Mouse (Mus musculus) frontal cortex, adult 2 months (tissue): ENCODE measurements around the gene Asic3. TPM values are rescaled to one million over a fixed set of nuclear protein-coding genes. Genes with fewer than 3 reads are reported as not detected.

Experiments used
- DNase-seq, 2 experiments: peaks; one replicate each; pipeline ENCODE4 v3.0.0; 2022; ENCODE audit warnings: low spot score in 1 of 2; ENCODE audit errors: extremely low spot score in 1 of 2
- polyA plus RNA-seq: library from polyadenylated mRNA; depleted of rRNA; stranded (reverse); fragments of >200 nt; gene quantifications from 2 replicates; pipeline ENCODE4 v1.2.3, GENCODE M21; 2012

Gene Asic3
- polyA plus RNA-seq, 1 experiment = 0.86 TPM

- DNase-seq = peak in 1 of 2 experiments; percentile 86
These were observed 3.1 kb downstream of the Asic3 start for GRCm38 (mm10) chr5:24416222-24416736.

- DNase-seq = no peak
These were observed 4.4 kb downstream of the Asic3 start for GRCm38 (mm10) chr5:24417587-24417986.

GRCm38 (mm10) chr5:24420381-24420780 lies 7.2 kb downstream of the Asic3 start:
- DNase-seq = no peak

GRCm38 (mm10) chr5:24423129-24424003 lies 10.2 kb downstream of the Asic3 start, which contains the start of the genes Cdk5 and Slc4a2:
TSS of gene Cdk5 (minus strand) at chr5:24423530.
TSS of gene Slc4a2 (plus strand) at chr5:24423837.
- DNase-seq = peak; percentile 100

GRCm38 (mm10) chr5:24424004-24424781 lies 11.0 kb downstream of the Asic3 start:
- DNase-seq = no peak

GRCm38 (mm10) chr5:24424861-24425411 lies 11.7 kb downstream of the Asic3 start:
- DNase-seq = peak in 1 of 2 experiments; percentile 61

GRCm38 (mm10) chr5:24425421-24426036 lies 12.3 kb downstream of the Asic3 start:
- DNase-seq = peak in 1 of 2 experiments; percentile 38

GRCm38 (mm10) chr5:24426037-24426432 lies 12.8 kb downstream of the Asic3 start:
- no peak for DNase-seq

GRCm38 (mm10) chr5:24426556-24427284 lies 13.5 kb downstream of the Asic3 start:
- DNase-seq = no peak

GRCm38 (mm10) chr5:24427285-24427633 lies 14.1 kb downstream of the Asic3 start:
- no peak for DNase-seq

GRCm38 (mm10) chr5:24427981-24428402 lies 14.8 kb downstream of the Asic3 start:
- no peak for DNase-seq

GRCm38 (mm10) chr5:24428596-24428995 lies 15.4 kb downstream of the Asic3 start:
- DNase-seq = no peak

GRCm38 (mm10) chr5:24433993-24434392 lies 20.8 kb downstream of the Asic3 start:
- DNase-seq = no peak

GRCm38 (mm10) chr5:24441187-24441586 lies 28.0 kb downstream of the Asic3 start:
- no peak for DNase-seq

- DNase-seq = no peak
These were observed 28.8 kb downstream of the Asic3 start for GRCm38 (mm10) chr5:24442029-24442428.

- DNase-seq = no peak
These were observed 30.0 kb downstream of the Asic3 start for GRCm38 (mm10) chr5:24443204-24443603.

- no peak for DNase-seq
These were observed 30.7 kb downstream of the Asic3 start for GRCm38 (mm10) chr5:24443927-24444326.

GRCm38 (mm10) chr5:24444746-24445427 lies 31.7 kb downstream of the Asic3 start, which contains the start of gene Fastk:
TSS of gene Fastk (minus strand) at chr5:24445287.
- DNase-seq = peak; percentile 80 to 94

- no peak for DNase-seq
These were observed 32.4 kb downstream of the Asic3 start for GRCm38 (mm10) chr5:24445428-24446080.
